Mouse (Mus musculus): ENCODE measurements around the gene Rhog.
A peak's percentile ranks its signal among the peaks of the same experiment; 100 is the strongest.

Rhog gene

GRCm38 (mm10) chr7:102255954-102256353 is at the start of gene Rhog:
Gene Rhog (minus strand): TSS chr7:102256054.
- DNase-seq (ENCODE audit: inconsistent age in 2 of 2, low spot score in 1 of 2) = no peak

- DNase-seq (ENCODE audit: inconsistent age in 2 of 2, low spot score in 1 of 2) = peak in 1 of 2 experiments; percentile 39
These were observed 49.7 kb upstream of the Rhog start for GRCm38 (mm10) chr7:102305596-102305995.

GRCm38 (mm10) chr7:102302471-102302870 is 46.6 kb upstream of the Rhog start:
- no peak for DNase-seq (ENCODE audit: inconsistent age in 2 of 2, low spot score in 1 of 2)

GRCm38 (mm10) chr7:102300761-102301160 is 44.9 kb upstream of the Rhog start:
- no peak for DNase-seq (ENCODE audit: inconsistent age in 2 of 2, low spot score in 1 of 2)

- DNase-seq (ENCODE audit: inconsistent age in 2 of 2, low spot score in 1 of 2) = no peak
These were observed 37.4 kb upstream of the Rhog start for GRCm38 (mm10) chr7:102293234-102293633.

GRCm38 (mm10) chr7:102292228-102292627 is 36.4 kb upstream of the Rhog start:
- DNase-seq (ENCODE audit: inconsistent age in 2 of 2, low spot score in 1 of 2) = no peak

GRCm38 (mm10) chr7:102289466-102289865 is 33.6 kb upstream of the Rhog start:
- no peak for DNase-seq (ENCODE audit: inconsistent age in 2 of 2, low spot score in 1 of 2)

- no peak for DNase-seq (ENCODE audit: inconsistent age in 2 of 2, low spot score in 1 of 2)
These were observed 26.4 kb upstream of the Rhog start for GRCm38 (mm10) chr7:102282261-102282660.

GRCm38 (mm10) chr7:102281403-102281802 is 25.5 kb upstream of the Rhog start:
- no peak for DNase-seq (ENCODE audit: inconsistent age in 2 of 2, low spot score in 1 of 2)

GRCm38 (mm10) chr7:102272422-102272948 is 16.6 kb upstream of the Rhog start:
- DNase-seq (ENCODE audit: inconsistent age in 2 of 2, low spot score in 1 of 2) = no peak

- DNase-seq (ENCODE audit: inconsistent age in 2 of 2, low spot score in 1 of 2) = no peak
These were observed 12.5 kb upstream of the Rhog start for GRCm38 (mm10) chr7:102268395-102268748.

- peak; percentile 80 to 90 for DNase-seq (ENCODE audit: inconsistent age in 2 of 2, low spot score in 1 of 2)
These were observed 11.9 kb upstream of the Rhog start, which contains the start of gene Stim1 for GRCm38 (mm10) chr7:102267601-102268394. Gene Stim1 (plus strand): TSS chr7:102267806.

- peak; percentile 94 to 99 for DNase-seq (ENCODE audit: inconsistent age in 2 of 2, low spot score in 1 of 2)
These were observed 11.3 kb upstream of the Rhog start for GRCm38 (mm10) chr7:102267113-102267579.

GRCm38 (mm10) chr7:102266401-102267042 is 10.7 kb upstream of the Rhog start:
- DNase-seq (ENCODE audit: inconsistent age in 2 of 2, low spot score in 1 of 2) = no peak

- peak in 1 of 2 experiments; percentile 18 for DNase-seq (ENCODE audit: inconsistent age in 2 of 2, low spot score in 1 of 2)
These were observed 10.2 kb upstream of the Rhog start for GRCm38 (mm10) chr7:102266021-102266400.

GRCm38 (mm10) chr7:102263020-102263419 is 7.2 kb upstream of the Rhog start:
- DNase-seq (ENCODE audit: inconsistent age in 2 of 2, low spot score in 1 of 2) = no peak

- DNase-seq (ENCODE audit: inconsistent age in 2 of 2, low spot score in 1 of 2) = no peak
These were observed 4.7 kb upstream of the Rhog start for GRCm38 (mm10) chr7:102260518-102260917.

GRCm38 (mm10) chr7:102259716-102260479 is 4.0 kb upstream of the Rhog start:
- no peak for DNase-seq (ENCODE audit: inconsistent age in 2 of 2, low spot score in 1 of 2)

- no peak for DNase-seq (ENCODE audit: inconsistent age in 2 of 2, low spot score in 1 of 2)
These were observed 2.9 kb upstream of the Rhog start for GRCm38 (mm10) chr7:102258753-102259152.

- DNase-seq (ENCODE audit: inconsistent age in 2 of 2, low spot score in 1 of 2) = peak; percentile 66 to 92
These were observed 2.3 kb upstream of the Rhog start for GRCm38 (mm10) chr7:102258189-102258588.

- no peak for DNase-seq (ENCODE audit: inconsistent age in 2 of 2, low spot score in 1 of 2)
These were observed 782 bp upstream of the Rhog start for GRCm38 (mm10) chr7:102256636-102257035.
